Mouse (Mus musculus) right cerebral cortex, postnatal 10 days (tissue): ENCODE results near the gene Olfr1217.
"Not testable (repeated sequence)": the region's sequence is repeated elsewhere in the genome, so short reads cannot be mapped to it uniquely, and the experiment has no call there.

ENCODE experiments used
- DNase-seq, 2 experiments: peaks; one replicate each; pipeline ENCODE4 v3.0.0; 2021; ENCODE audit warnings: low spot score in 2 of 2

Olfr1217 gene

GRCm38 (mm10) chr2:89031965-89032364, at the start of gene Olfr1217:
Olfr1217 (minus strand) TSS chr2:89032065.
- DNase-seq: no peak

- DNase-seq: no peak
These were observed 49.6 kb upstream of the Olfr1217 start for GRCm38 (mm10) chr2:89081487-89081886.

- no peak for DNase-seq
These were observed 29.2 kb upstream of the Olfr1217 start, which contains the start of gene Olfr1218 for GRCm38 (mm10) chr2:89061087-89061486. Olfr1218 (minus strand) TSS chr2:89061187.

- not testable (repeated sequence) for DNase-seq
These were observed 10.4 kb downstream of the Olfr1217 start for GRCm38 (mm10) chr2:89021436-89021835.

- DNase-seq: no peak
These were observed 13.6 kb downstream of the Olfr1217 start, which contains the start of gene Olfr1216 for GRCm38 (mm10) chr2:89018240-89018639. Olfr1216 (minus strand) TSS chr2:89018340.

- DNase-seq: no peak
These were observed 25.0 kb downstream of the Olfr1217 start, which contains the start of gene Olfr1215 for GRCm38 (mm10) chr2:89006873-89007272. Olfr1215 (minus strand) TSS chr2:89006973.

- DNase-seq: no peak
These were observed 39.3 kb downstream of the Olfr1217 start, which contains the start of gene Olfr1214 for GRCm38 (mm10) chr2:88992553-88992952. Olfr1214 (minus strand) TSS chr2:88992653.

- no peak for DNase-seq
These were observed 51.7 kb downstream of the Olfr1217 start, which contains the start of gene Gm13762 for GRCm38 (mm10) chr2:88980181-88980580. Gm13762 (minus strand) TSS chr2:88980281.
